ENCODE assay signal across 24 mouse cellular contexts in the genomic region with DNA sequence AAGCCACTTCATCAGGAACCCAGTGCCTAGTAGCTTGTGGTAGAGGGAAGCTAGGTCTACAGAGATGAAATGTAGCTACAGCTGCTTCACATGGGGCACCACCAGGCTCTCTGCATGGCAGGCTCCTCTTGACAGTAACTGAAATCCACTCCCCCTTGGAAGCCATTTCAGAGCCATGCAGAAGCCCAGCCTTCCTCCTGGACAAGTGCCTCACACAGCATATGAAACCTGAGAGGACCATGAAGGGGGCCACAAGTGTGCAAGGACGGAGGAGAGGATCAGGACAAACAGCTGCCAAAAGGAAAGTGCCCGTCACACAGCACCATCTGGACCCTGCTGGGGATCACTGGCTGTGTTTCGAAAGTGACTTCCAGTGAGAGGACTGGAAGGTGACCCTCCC. TPM values are rescaled to one million over a fixed set of nuclear protein-coding genes. Genes with fewer than 3 reads are reported as not detected.
DNase-seq lines count a peak whose midpoint lies in the region; ATAC-seq and TF ChIP-seq lines count a peak whose summit lies in the region.
"Had no signal": no experiment of that assay in that cellular context is flagged by ENCODE, and none has a peak within 500 bp of the region (broad histone marks: within the 10 kb centered on the region; RNA-seq: fewer than 3 reads in every experiment).

No protein-coding gene starts in this region.

- intact Hi-C loops in heart, postnatal 36 days (cut with DNase I) = no loop called here

- H3K4me2 ChIP-seq in limb, embryonic 13.5 days (replicated peaks) = no peak overlapping the region
- H3K4me2 ChIP-seq in limb, embryonic 14.5 days (replicated peaks; ENCODE audit: low read depth, low read length, severe bottlenecking) = no peak overlapping the region
- H3K4me2 ChIP-seq: embryonic facial prominence, embryonic 13.5 days; forebrain, embryonic 13.5 days; heart, embryonic 13.5 days; hindbrain, embryonic 12.5 days; hindbrain, embryonic 15.5 days had no signal

- TF ChIP-seq POLR2A in limb, embryonic 14.5 days (IDR thresholded peaks at IDR 0.05; ENCODE audit: borderline replicate concordance, extremely low read depth, insufficient read depth, insufficient read length) = no peak

- H3K9ac ChIP-seq in limb, embryonic 13.5 days = no peak overlapping the region
- H3K9ac ChIP-seq in limb, embryonic 14.5 days (ENCODE audit: low read depth, low read length, severe bottlenecking) = no peak overlapping the region
- H3K9ac ChIP-seq: embryonic facial prominence, embryonic 13.5 days; forebrain, embryonic 13.5 days; heart, embryonic 13.5 days; hindbrain, embryonic 12.5 days; hindbrain, embryonic 15.5 days had no signal

- H3K36me3 ChIP-seq in limb, embryonic 13.5 days = no peaks in the 10 kb centered on the region
- no peaks in the 10 kb centered on the region for H3K36me3 ChIP-seq in limb, embryonic 10.5 days
- no peaks in the 10 kb centered on the region for H3K36me3 ChIP-seq in limb, embryonic 14.5 days (ENCODE audit: control insufficient read depth, insufficient read depth, low read length)
- H3K36me3 ChIP-seq: embryonic facial prominence, embryonic 13.5 days; forebrain, embryonic 10.5 days; heart, embryonic 10.5 days; heart, embryonic 13.5 days; hindbrain, embryonic 15.5 days had no signal

- H3K4me3 ChIP-seq in limb, embryonic 13.5 days = no peak overlapping the region
- H3K4me3 ChIP-seq in limb, embryonic 10.5 days = no peak overlapping the region
- H3K4me3 ChIP-seq in limb, embryonic 14.5 days (replicated peaks; ENCODE audit: low read length) = no peak overlapping the region
- H3K4me3 ChIP-seq: embryonic facial prominence, embryonic 13.5 days; forebrain, embryonic 10.5 days; forebrain, embryonic 13.5 days; gastrocnemius, adult 2 months; heart, embryonic 10.5 days; heart, embryonic 13.5 days; hindbrain, embryonic 12.5 days; hindbrain, embryonic 15.5 days had no signal

- H3K4me1 ChIP-seq in limb, embryonic 13.5 days = 0 out of 2 replicates have a peak, but pooled peaks cover 5% of the 10 kb centered on the region
- H3K4me1 ChIP-seq in limb, embryonic 10.5 days = peaks cover 4% of the 10 kb centered on the region; the same call in 1 of the 2 replicates
- no peaks in the 10 kb centered on the region for H3K4me1 ChIP-seq in limb, embryonic 14.5 days (ENCODE audit: control insufficient read depth, insufficient read depth, low read length)
- H3K4me1 ChIP-seq: forebrain, embryonic 10.5 days; hindbrain, embryonic 12.5 days; hindbrain, embryonic 15.5 days had no signal

- H3K9me3 ChIP-seq in limb, embryonic 13.5 days = no peaks in the 10 kb centered on the region
- H3K9me3 ChIP-seq in limb, embryonic 10.5 days (replicated peaks) = no peaks in the 10 kb centered on the region
- no peaks in the 10 kb centered on the region for H3K9me3 ChIP-seq in limb, embryonic 14.5 days (ENCODE audit: control insufficient read depth, low read length)
- H3K9me3 ChIP-seq: embryonic facial prominence, embryonic 13.5 days; forebrain, embryonic 10.5 days; forebrain, embryonic 13.5 days; heart, embryonic 10.5 days; heart, embryonic 13.5 days; hindbrain, embryonic 12.5 days; hindbrain, embryonic 15.5 days had no signal

- peak; percentile 49 for ATAC-seq in limb, embryonic 13.5 days (ENCODE audit: low FRiP score, low read depth)
- ATAC-seq in limb, embryonic 14.5 days (ENCODE audit: low FRiP score, low read depth) = peak; percentile 66; the same call in 1 of the 2 replicates
- ATAC-seq in megakaryocyte, adult 5-6 weeks (ENCODE audit: poor library complexity, severe bottlenecking) = 0 out of 2 replicates have a peak, but pooled peaks have one; percentile 11
- ATAC-seq: activated CD4-positive, CD25-positive, alpha-beta regulatory T cell, adult 4 months; forebrain, embryonic 13.5 days; forebrain, embryonic 16.5 days had no signal

- no peaks in the 10 kb centered on the region for H3K27me3 ChIP-seq in limb, embryonic 13.5 days
- no peaks in the 10 kb centered on the region for H3K27me3 ChIP-seq in limb, embryonic 10.5 days (ENCODE audit: low read depth, poor library complexity, severe bottlenecking)
- H3K27me3 ChIP-seq in limb, embryonic 14.5 days (ENCODE audit: control insufficient read depth, insufficient read depth, low read length) = no peaks in the 10 kb centered on the region
- H3K27me3 ChIP-seq: embryonic facial prominence, embryonic 13.5 days; forebrain, embryonic 13.5 days; heart, embryonic 13.5 days; hindbrain, embryonic 12.5 days; hindbrain, embryonic 15.5 days had no signal

- 42% methylated on average over 3 of the region's 3 CpGs for WGBS in limb, embryonic 13.5 days
- 66% methylated on average over 3 of the region's 3 CpGs for WGBS in limb, embryonic 10.5 days
- 52% methylated on average over 3 of the region's 3 CpGs for WGBS in limb, embryonic 14.5 days

- no peak overlapping the region for H3K27ac ChIP-seq in limb, embryonic 13.5 days
- no peak overlapping the region; the same call in 1 of the 2 replicates for H3K27ac ChIP-seq in limb, embryonic 10.5 days
- H3K27ac ChIP-seq in limb, embryonic 14.5 days (replicated peaks; ENCODE audit: low read depth, low read length) = no peak overlapping the region; the same call in 1 of the 2 replicates
- H3K27ac ChIP-seq: embryonic facial prominence, embryonic 13.5 days; forebrain, embryonic 10.5 days; forebrain, embryonic 13.5 days; gastrocnemius, adult 2 months; heart, embryonic 10.5 days; heart, embryonic 13.5 days; hindbrain, embryonic 12.5 days; hindbrain, embryonic 15.5 days had no signal

- DNase-seq in limb, embryonic 10.5 days (ENCODE audit: low spot score) = no peak
- no peak for DNase-seq in limb, embryonic 14.5 days (ENCODE audit: low spot score)
- DNase-seq in cerebellum, adult 11 months = no peak
- DNase-seq in heart, postnatal 36 days = no peak
- DNase-seq: adrenal gland, adult 8-10 months; adrenal gland, postnatal 36 days; cerebellum, adult 2 months; cerebellum, adult 9-11 months; cerebellum, postnatal 25 days; gastrocnemius, adult 2 months; gastrocnemius, postnatal 14 days; heart, adult 18-20 months; heart, postnatal 14 days had no signal

RNA-seq across cellular contexts. Expression of a gene that starts 45.0 kb away (rescaled TPM):
- polyA plus RNA-seq in limb, embryonic 13.5 days (2015; fragmentation: Nextera tagmentation; extraction: Ambion mirVana) = 51.0 and 54.7 TPM in 2 replicates
- polyA plus RNA-seq in limb, embryonic 10.5 days (2016; fragmentation: Nextera tagmentation; extraction: Ambion mirVana) = 42.3 and 46.4 TPM in 2 replicates
- polyA plus RNA-seq in limb, embryonic 14.5 days (2012; rRNA removed) = 4.2 and 4.7 TPM in 2 replicates
- polyA plus RNA-seq in limb, embryonic 14.5 days (2014; fragmentation: Nextera tagmentation; extraction: Ambion mirVana) = 34.3 and 37.0 TPM in 2 replicates
- 17.1 and 17.9 TPM in 2 replicates for total RNA-seq in megakaryocyte, adult 5-6 weeks (2015)
- total RNA-seq in megakaryocyte, adult 5-6 weeks (2017) = 18.6 and 31.3 TPM in 2 replicates
- total RNA-seq in heart, postnatal 36 days (2021) = under 1 TPM; 0.33 to 0.42 TPM

Comparison
In these comparisons a context has a peak if more than half of its experiments do, and no peak if none do; other contexts are left out.
1. ATAC-seq: peak in every context shown above with its lines; median percentile 66 in limb, embryonic 14.5 days; 49 in limb, embryonic 13.5 days; 11 in megakaryocyte, adult 5-6 weeks.